8 mouse cellular contexts compared by ENCODE assay signal in genomic region chr15:7194147-7194720, GRCm38 (mm10).
A peak's percentile ranks its signal among the peaks of the same experiment; 100 is the strongest.
DNase-seq lines count a peak whose midpoint lies in the region; ATAC-seq and TF ChIP-seq lines count a peak whose summit lies in the region.

No protein-coding gene starts in this region.

- 0 out of 2 replicates have a peak overlapping the region, but pooled peaks have one; percentile 13 for H3K4me2 ChIP-seq in hindbrain, postnatal 0 days (ENCODE audit: low read depth, low read length)
- no peak overlapping the region for H3K4me2 ChIP-seq in midbrain, embryonic 15.5 days
- no peak overlapping the region for H3K4me2 ChIP-seq in intestine, postnatal 0 days (replicated peaks; ENCODE audit: low read depth)

- no peaks in the 10 kb centered on the region for H3K27me3 ChIP-seq in heart, embryonic 10.5 days (ENCODE audit: insufficient read depth, poor library complexity, severe bottlenecking)
- H3K27me3 ChIP-seq in hindbrain, postnatal 0 days (ENCODE audit: insufficient read depth, low read length): no peaks in the 10 kb centered on the region
- H3K27me3 ChIP-seq in midbrain, embryonic 15.5 days (replicated peaks): no peaks in the 10 kb centered on the region
- H3K27me3 ChIP-seq in intestine, postnatal 0 days (replicated peaks; ENCODE audit: control insufficient read depth, insufficient read depth, low read length): no peaks in the 10 kb centered on the region

- no peak for TF ChIP-seq CTCF in hindbrain, postnatal 0 days (IDR thresholded peaks at IDR 0.05; ENCODE audit: low read depth)
- no peak for TF ChIP-seq CTCF in intestine, postnatal 0 days (IDR thresholded peaks at IDR 0.05; ENCODE audit: low read depth)

- peaks cover 36% of the 10 kb centered on the region for H3K4me1 ChIP-seq in heart, embryonic 10.5 days
- peaks cover 20% of the 10 kb centered on the region for H3K4me1 ChIP-seq in hindbrain, postnatal 0 days (ENCODE audit: insufficient read depth, low read length)
- peaks cover 29% of the 10 kb centered on the region for H3K4me1 ChIP-seq in midbrain, embryonic 15.5 days
- no peaks in the 10 kb centered on the region for H3K4me1 ChIP-seq in intestine, postnatal 0 days (replicated peaks; ENCODE audit: control insufficient read depth, insufficient read depth, low read length)

- H3K36me3 ChIP-seq in heart, embryonic 10.5 days: peaks cover 25% of the 10 kb centered on the region
- H3K36me3 ChIP-seq in hindbrain, postnatal 0 days (ENCODE audit: insufficient read depth, low read length): peaks cover 13% of the 10 kb centered on the region; the same call in 1 of the 2 replicates
- H3K36me3 ChIP-seq in midbrain, embryonic 15.5 days (replicated peaks): no peaks in the 10 kb centered on the region
- peaks cover 6% of the 10 kb centered on the region; the same call in 1 of the 2 replicates for H3K36me3 ChIP-seq in intestine, postnatal 0 days (ENCODE audit: control insufficient read depth, insufficient read depth)

- peak overlapping the region; percentile 37; the same call in 1 of the 2 replicates for H3K27ac ChIP-seq in heart, embryonic 10.5 days
- peak overlapping the region; percentile 82 for H3K27ac ChIP-seq in hindbrain, postnatal 0 days
- H3K27ac ChIP-seq in midbrain, embryonic 15.5 days: peak overlapping the region; percentile 70
- no peak overlapping the region for H3K27ac ChIP-seq in intestine, postnatal 0 days (ENCODE audit: low read depth, low read length)

- H3K9me3 ChIP-seq in heart, embryonic 10.5 days: no peaks in the 10 kb centered on the region
- H3K9me3 ChIP-seq in hindbrain, postnatal 0 days (ENCODE audit: low read length): no peaks in the 10 kb centered on the region
- no peaks in the 10 kb centered on the region for H3K9me3 ChIP-seq in midbrain, embryonic 15.5 days
- H3K9me3 ChIP-seq in intestine, postnatal 0 days (ENCODE audit: control insufficient read depth): no peaks in the 10 kb centered on the region

- peak; percentile 73 for DNase-seq in heart, embryonic 10.5 days (ENCODE audit: low spot score)
- no peak for DNase-seq in heart, adult 9 months (ENCODE audit: low spot score in 2 of 2)
- peak; percentile 76 for DNase-seq in embryo, embryonic 11 days
- DNase-seq in hindbrain, postnatal 0 days (ENCODE audit: low spot score): peak; percentile 76
- no peak for DNase-seq in kidney, adult 11 months
- DNase-seq in kidney, postnatal 10 days: no peak

- no peak overlapping the region for H3K9ac ChIP-seq in hindbrain, postnatal 0 days (replicated peaks; ENCODE audit: low read length)
- H3K9ac ChIP-seq in midbrain, embryonic 15.5 days: no peak overlapping the region
- H3K9ac ChIP-seq in intestine, postnatal 0 days (ENCODE audit: low read depth, low read length): no peak overlapping the region

- 28% methylated on average over 13 of the region's 13 CpGs for WGBS in heart, embryonic 10.5 days
- 13% methylated on average over 13 of the region's 13 CpGs for WGBS in hindbrain, postnatal 0 days
- WGBS in midbrain, embryonic 15.5 days: 8% methylated on average over 13 of the region's 13 CpGs
- WGBS in intestine, postnatal 0 days: 39% methylated on average over 13 of the region's 13 CpGs

- peak; percentile 44 for ATAC-seq in hindbrain, postnatal 0 days
- ATAC-seq in midbrain, embryonic 15.5 days (replicated peaks): peak; percentile 46; the same call in 1 of the 2 replicates
- no peak for ATAC-seq in intestine, postnatal 0 days

- H3K4me3 ChIP-seq in heart, embryonic 10.5 days: no peak overlapping the region
- no peak overlapping the region for H3K4me3 ChIP-seq in hindbrain, postnatal 0 days (ENCODE audit: low read length)
- H3K4me3 ChIP-seq in midbrain, embryonic 15.5 days: no peak overlapping the region
- no peak overlapping the region for H3K4me3 ChIP-seq in intestine, postnatal 0 days (ENCODE audit: low read depth, low read length)

Comparison
In these comparisons a context has a peak if more than half of its experiments do, and no peak if none do; other contexts are left out.
1. DNase-seq: peak in heart, embryonic 10.5 days (single experiment), embryo, embryonic 11 days (single experiment) and hindbrain, postnatal 0 days (single experiment); none in heart, adult 9 months (0 of 2), kidney, adult 11 months (single experiment) and kidney, postnatal 10 days (single experiment).